Mouse (Mus musculus): ENCODE results near the gene Tmem196. TPM values are rescaled to one million over a fixed set of nuclear protein-coding genes. Genes with fewer than 3 reads are reported as not detected.
A peak's percentile ranks its signal among the peaks of the same experiment; 100 is the strongest.
"Not testable (repeated sequence)": the region's sequence is repeated elsewhere in the genome, so short reads cannot be mapped to it uniquely, and the experiment has no call there.

Tmem196 gene
- total RNA-seq (2021): under 1 TPM; 0.48 to 0.62 TPM

- DNase-seq (ENCODE audit: low spot score): no peak
- intact Hi-C loops (cut with DNase I): no loop called here
Observed at GRCm38 (mm10) chr12:119945589-119946310, at the start of gene Tmem196. Gene Tmem196, plus strand, starts transcription at chr12:119945822.

GRCm38 (mm10) chr12:119946311-119946692 is 680 bp downstream of the Tmem196 start:
- intact Hi-C loops (cut with DNase I): no loop called here
- DNase-seq (ENCODE audit: low spot score): no peak

GRCm38 (mm10) chr12:119957041-119957440 is 11.4 kb downstream of the Tmem196 start:
- no peak for DNase-seq (ENCODE audit: low spot score)
- intact Hi-C loops (cut with DNase I): no loop called here

- DNase-seq (ENCODE audit: low spot score): no peak
- intact Hi-C loops (cut with DNase I): no loop called here
Observed at GRCm38 (mm10) chr12:119960730-119961129, 15.1 kb downstream of the Tmem196 start.

- DNase-seq (ENCODE audit: low spot score): no peak
- intact Hi-C loops (cut with DNase I): no loop called here
Observed at GRCm38 (mm10) chr12:119965373-119965772, 19.8 kb downstream of the Tmem196 start.

GRCm38 (mm10) chr12:119970068-119970467 is 24.4 kb downstream of the Tmem196 start:
- DNase-seq (ENCODE audit: low spot score): no peak
- intact Hi-C loops (cut with DNase I): no loop called here

- no peak for DNase-seq (ENCODE audit: low spot score)
- intact Hi-C loops (cut with DNase I): loop anchor here (5.0 kb wide), 2 partner anchors 554 to 1054 kb away; no protein-coding TSS in a partner anchor
Observed at GRCm38 (mm10) chr12:119981731-119982130, 36.1 kb downstream of the Tmem196 start.

DNA sequence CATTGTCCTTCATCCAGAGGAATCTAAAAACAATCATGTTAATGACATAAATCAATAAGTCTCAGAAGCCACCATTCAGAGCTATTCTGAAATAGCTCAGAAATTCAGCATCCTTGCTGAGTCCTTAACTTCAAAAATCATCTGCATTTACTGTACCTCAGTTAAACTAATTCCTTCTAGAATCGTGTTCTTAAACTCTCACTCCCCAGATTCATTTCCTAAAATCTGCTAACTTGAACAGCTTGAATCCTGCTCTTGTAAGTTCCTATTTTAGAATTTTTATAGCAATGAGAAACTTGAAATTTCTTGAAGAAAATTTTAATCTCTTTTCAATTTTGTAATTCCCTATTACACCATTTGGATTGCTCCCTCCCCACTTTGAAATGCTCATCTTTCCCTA is 52.6 kb downstream of the Tmem196 start:
- DNase-seq (ENCODE audit: low spot score): no peak
- intact Hi-C loops (cut with DNase I): no loop called here

- intact Hi-C loops (cut with DNase I): no loop called here
- no peak for DNase-seq (ENCODE audit: low spot score)
Observed at GRCm38 (mm10) chr12:120004280-120004679, 58.7 kb downstream of the Tmem196 start.

GRCm38 (mm10) chr12:120014768-120015167 is 69.1 kb downstream of the Tmem196 start:
- intact Hi-C loops (cut with DNase I): no loop called here
- DNase-seq (ENCODE audit: low spot score): no peak

- no peak for DNase-seq (ENCODE audit: low spot score)
- intact Hi-C loops (cut with DNase I): no loop called here
Observed at GRCm38 (mm10) chr12:120015201-120015600, 69.6 kb downstream of the Tmem196 start.

DNA sequence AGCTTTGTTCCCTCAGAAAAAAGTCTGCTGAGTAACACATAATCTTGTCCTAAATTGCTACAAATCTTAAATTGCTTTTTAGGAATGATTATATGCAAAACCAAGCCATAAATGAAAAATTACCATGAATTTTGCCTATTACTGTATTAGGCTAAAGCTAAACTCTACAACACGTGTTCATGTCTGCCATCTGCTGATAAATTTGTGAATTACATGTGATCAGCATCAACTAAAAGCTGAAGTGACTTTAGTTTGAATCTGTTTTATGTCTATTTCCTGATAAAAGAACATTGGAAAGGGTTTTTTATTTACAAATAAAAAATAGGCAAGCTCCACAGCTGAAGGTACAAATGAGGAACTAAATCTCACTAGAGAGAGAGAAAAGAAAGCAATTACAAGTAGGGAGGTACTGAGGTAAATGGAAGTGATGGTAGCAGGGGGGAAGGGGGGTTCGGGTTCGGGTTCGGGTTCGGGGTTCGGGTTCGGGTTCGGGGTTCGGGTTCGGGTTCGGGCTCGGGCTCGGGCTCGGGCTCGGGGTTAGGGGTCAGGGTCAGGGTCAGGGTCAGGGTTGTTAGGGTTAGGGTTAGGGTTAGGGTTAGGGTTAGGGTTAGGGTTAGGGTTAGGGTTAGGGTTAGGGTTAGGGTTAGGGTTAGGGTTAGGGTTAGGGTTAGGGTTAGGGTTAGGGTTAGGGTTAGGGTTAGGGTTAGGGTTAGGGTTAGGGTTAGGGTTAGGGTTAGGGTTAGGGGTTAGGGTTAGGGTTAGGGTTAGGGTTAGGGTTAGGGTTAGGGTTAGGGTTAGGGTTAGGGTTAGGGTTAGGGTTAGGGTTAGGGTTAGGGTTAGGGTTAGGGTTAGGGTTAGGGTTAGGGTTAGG is 82.7 kb downstream of the Tmem196 start:
- DNase-seq (ENCODE audit: low spot score): peak; percentile 48
- intact Hi-C loops (cut with DNase I): not testable (repeated sequence)

All from heart, postnatal 25 days (tissue).